Mouse (Mus musculus) lung, embryonic 14.5 days (tissue): ENCODE results near the gene Fmo1. TPM values are rescaled to one million over a fixed set of nuclear protein-coding genes. Genes with fewer than 3 reads are reported as not detected.
A peak's percentile ranks its signal among the peaks of the same experiment; 100 is the strongest.

Experiments used
- ATAC-seq: fragments of 200-750 bp; cut with Nextera tagmentation; 2 replicates; pipeline ENCODE4 v1.8.0; 2017; ENCODE audit warnings: mild to moderate bottlenecking, moderate TSS enrichment, moderate library complexity; ENCODE audit not compliant: insufficient read depth
- DNase-seq: peaks from one replicate; pipeline ENCODE4 v3.0.0-alpha.2; 2015
- H3K27ac ChIP-seq: fragments of 300-500 bp; sonication (generic); 2 replicates; pipeline ENCODE4 v1.5.1; 2014; ENCODE audit warnings: low read depth, mild to moderate bottlenecking, moderate library complexity
- H3K27me3 ChIP-seq: fragments of 300-500 bp; sonication (generic); 2 replicates; pipeline ENCODE4 v1.6.1; 2014; ENCODE audit warnings: low read length, control low read depth; ENCODE audit not compliant: insufficient read depth
- H3K36me3 ChIP-seq: fragments of 300-500 bp; sonication (generic); 2 replicates; pipeline ENCODE4 v1.6.1; 2014; ENCODE audit warnings: control low read depth; ENCODE audit not compliant: insufficient read depth
- H3K4me1 ChIP-seq: fragments of 300-500 bp; sonication (generic); 2 replicates; pipeline ENCODE4 v1.6.1; 2014; ENCODE audit warnings: antibody characterized with exemption, control low read depth; ENCODE audit not compliant: insufficient read depth
- H3K4me2 ChIP-seq: fragments of 300-500 bp; sonication (generic); 2 replicates; pipeline ENCODE4 v1.6.1; 2014; ENCODE audit warnings: mild to moderate bottlenecking
- H3K4me3 ChIP-seq: fragments of 300-500 bp; sonication (generic); 2 replicates; pipeline ENCODE4 v1.5.1; 2014; ENCODE audit warnings: low read depth, low read length
- H3K9ac ChIP-seq: fragments of 300-500 bp; sonication (generic); 2 replicates; pipeline ENCODE4 v1.6.1; 2014
- H3K9me3 ChIP-seq: fragments of 300-500 bp; sonication (generic); 2 replicates; pipeline ENCODE4 v1.6.1; 2016; ENCODE audit warnings: low read depth, low read length, control low read depth
- CTCF ChIP-seq: IDR thresholded peaks from 2 replicates; pipeline ENCODE4 v1.5.1; 2016; ENCODE audit warnings: antibody characterized with exemption, low read depth
- WGBS: fragments of 180-500 bp; shearing (Covaris S2); extraction: QIAGEN DNeasy Blood & Tissue Kit; methylation state at CpG from one replicate; pipeline ENCODE4 v1.1.7; 2014; 5-methylcytosine and 5-hydroxymethylcytosine counted together
- polyA plus RNA-seq: library from polyadenylated mRNA; unstranded; fragments of >200 nt; fragmentation: Nextera tagmentation; extraction: Ambion mirVana; gene quantifications from 2 replicates; pipeline ENCODE4 v1.2.1, GENCODE M21; 2014

The Fmo1 gene
- polyA plus RNA-seq, 1 experiment from 2014 or later: 3.4 TPM

DNA sequence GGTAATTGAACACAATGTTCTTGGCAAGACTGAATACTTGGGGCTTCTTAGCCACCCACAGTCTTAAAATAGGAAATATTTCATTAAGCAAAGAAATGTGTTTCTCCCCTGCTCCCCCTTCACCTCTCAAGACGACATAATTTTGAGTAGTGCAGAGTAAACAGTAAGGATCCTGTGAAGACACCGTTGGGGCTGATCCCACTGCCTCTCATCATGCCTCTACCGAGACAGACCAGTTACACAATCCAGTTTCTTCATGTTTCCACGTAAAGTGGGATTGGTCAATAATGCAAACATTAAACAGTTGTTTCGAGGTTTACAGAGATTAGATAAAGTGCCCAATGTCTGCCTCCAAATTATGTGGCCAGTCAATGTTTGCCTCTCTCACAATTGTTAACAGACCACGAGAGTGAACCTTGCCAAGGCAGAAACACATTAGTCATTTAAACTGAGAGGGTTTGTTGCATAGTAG lies 25.6 kb upstream of the Fmo1 start:
- DNase-seq: peak; percentile 69
- 20% methylated on average over 6 of the region's 6 CpGs for WGBS

DNA sequence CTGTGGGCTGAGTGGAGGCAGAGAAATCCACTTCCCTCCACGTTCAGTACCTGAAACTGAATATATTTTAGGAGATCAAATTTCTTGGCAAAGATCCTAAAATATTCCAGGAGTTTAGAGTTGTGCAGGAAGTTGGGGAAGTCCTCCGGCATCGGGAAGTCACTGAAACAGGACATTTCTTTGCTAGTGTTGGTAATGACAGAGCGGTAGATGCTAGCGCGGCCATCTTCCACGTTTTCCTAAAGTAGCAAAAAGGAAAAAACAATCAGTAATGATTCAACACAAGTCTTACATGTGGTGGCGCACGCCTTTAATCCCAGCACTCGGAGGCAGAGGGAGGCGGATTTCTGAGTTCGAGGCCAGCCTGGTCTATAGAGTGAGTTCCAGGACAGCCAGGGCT lies 22.2 kb upstream of the Fmo1 start:
- H3K4me1 ChIP-seq: peaks cover 7% of the 10 kb centered on the region; the same call in 1 of the 2 replicates
- H3K27me3 ChIP-seq: no peaks in the 10 kb centered on the region
- no peak for TF ChIP-seq CTCF
- DNase-seq (no peak), ATAC-seq (no peak)
- H3K27ac ChIP-seq: peak overlapping the region; percentile 30; the same call in 1 of the 2 replicates
- H3K4me2 ChIP-seq: no peak overlapping the region
- H3K36me3 ChIP-seq: no peaks in the 10 kb centered on the region
- no peak overlapping the region for H3K9ac ChIP-seq
- no peak overlapping the region for H3K4me3 ChIP-seq
- WGBS: 77% methylated on average over 12 of the region's 12 CpGs
- no peaks in the 10 kb centered on the region for H3K9me3 ChIP-seq

More for the DNA sequence above, 25.6 kb upstream of the Fmo1 start:
- Histone ChIP-seq H3K4me3 (no peak overlapping the region), H3K4me2 (no peak overlapping the region), H3K9me3 (no peaks in the 10 kb centered on the region), H3K27me3 (no peaks in the 10 kb centered on the region), H3K36me3 (no peaks in the 10 kb centered on the region), H3K4me1 (peaks cover 7% of the 10 kb centered on the region; the same call in 1 of the 2 replicates), H3K9ac (no peak overlapping the region), H3K27ac (peak overlapping the region; percentile 54; the same call in 1 of the 2 replicates)
- peak; percentile 65 for ATAC-seq
- TF ChIP-seq CTCF: no peak

DNA sequence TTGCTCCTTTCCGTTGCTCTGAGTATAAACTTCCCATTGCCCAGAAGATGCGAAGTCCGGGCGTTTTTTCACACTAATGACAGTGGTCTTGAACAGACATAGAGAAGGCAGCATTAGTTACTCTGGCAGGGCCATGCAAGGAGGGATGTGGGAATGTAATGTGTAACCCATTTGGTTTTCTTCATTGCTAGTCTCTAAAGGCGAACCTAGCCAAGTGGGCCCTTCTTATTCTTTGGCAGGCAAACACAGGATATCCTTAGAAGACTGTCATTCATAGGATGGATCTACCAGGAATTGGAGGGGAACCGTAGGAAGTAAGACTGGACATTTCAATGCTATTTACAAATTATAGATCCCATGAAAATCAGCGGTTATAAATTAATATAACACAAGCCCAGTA lies 21.2 kb upstream of the Fmo1 start:
- no peaks in the 10 kb centered on the region for H3K36me3 ChIP-seq
- H3K4me1 ChIP-seq: peaks cover 7% of the 10 kb centered on the region; the same call in 1 of the 2 replicates
- no peak overlapping the region for H3K4me3 ChIP-seq
- no peak overlapping the region for H3K9ac ChIP-seq
- no peak for DNase-seq
- ATAC-seq: no peak
- H3K27ac ChIP-seq: no peak overlapping the region
- TF ChIP-seq CTCF: no peak
- no peak overlapping the region for H3K4me2 ChIP-seq
- H3K9me3 ChIP-seq: no peaks in the 10 kb centered on the region
- no peaks in the 10 kb centered on the region for H3K27me3 ChIP-seq
- WGBS: 85% methylated on average over 7 of the region's 7 CpGs

DNA sequence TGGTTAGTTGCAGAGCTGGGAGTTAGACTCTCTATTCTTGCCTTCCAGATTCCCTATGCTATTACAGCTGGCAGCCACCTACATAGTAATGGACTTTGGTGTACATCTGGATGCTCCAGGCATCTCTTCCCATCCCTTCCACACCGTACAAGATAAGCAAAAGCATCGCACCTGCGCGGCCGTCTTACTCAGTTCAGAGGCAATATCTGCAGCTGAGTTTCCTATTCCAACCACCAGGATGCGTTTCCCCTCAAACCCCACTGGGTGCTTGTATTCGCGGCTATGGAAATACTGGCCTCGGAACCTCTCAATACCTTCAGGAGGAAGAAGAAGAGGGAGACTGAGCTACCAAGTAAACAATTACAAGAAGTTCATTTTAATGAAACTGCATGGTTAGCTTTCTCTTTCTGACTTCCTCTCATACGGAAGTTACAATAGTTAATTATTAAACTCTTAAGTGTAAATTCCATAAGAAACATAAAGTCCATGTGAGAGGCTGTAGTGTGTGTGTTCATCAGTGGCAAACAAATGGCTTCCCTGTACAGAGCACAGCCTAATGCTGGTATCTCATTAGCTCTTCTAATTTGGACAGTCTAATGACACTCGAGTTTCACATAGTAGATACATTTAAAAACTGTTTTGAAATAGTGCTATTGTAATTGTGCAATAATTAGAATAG lies 19.9 kb upstream of the Fmo1 start:
- H3K27ac ChIP-seq: no peak overlapping the region
- no peak for TF ChIP-seq CTCF
- no peaks in the 10 kb centered on the region for H3K27me3 ChIP-seq
- no peaks in the 10 kb centered on the region for H3K9me3 ChIP-seq
- H3K4me3 ChIP-seq: no peak overlapping the region
- no peak overlapping the region for H3K4me2 ChIP-seq
- 78% methylated on average over 11 of the region's 11 CpGs for WGBS
- no peaks in the 10 kb centered on the region for H3K4me1 ChIP-seq
- ATAC-seq: no peak
- H3K9ac ChIP-seq: no peak overlapping the region
- no peaks in the 10 kb centered on the region for H3K36me3 ChIP-seq
- no peak for DNase-seq

DNA sequence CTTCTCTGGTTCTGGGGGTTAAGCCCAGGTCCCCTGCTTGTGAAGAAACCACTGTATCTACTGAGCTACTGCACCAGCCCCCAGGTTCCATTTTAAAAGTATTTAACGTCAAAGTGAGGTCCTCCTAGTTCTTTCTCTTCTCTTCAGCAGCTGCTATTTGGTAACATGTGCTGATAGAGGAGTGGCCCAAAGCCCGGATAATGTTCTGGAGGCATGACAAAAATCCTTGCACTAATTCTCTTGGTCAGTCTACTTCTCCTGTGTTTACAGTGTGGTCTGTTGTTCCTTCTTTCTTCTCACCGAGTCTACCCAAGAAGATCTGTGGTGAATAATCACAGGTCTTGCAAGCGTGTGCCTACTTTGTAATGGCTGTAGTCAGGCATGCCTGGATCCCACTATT lies 16.3 kb upstream of the Fmo1 start:
- TF ChIP-seq CTCF: no peak
- H3K4me1 ChIP-seq: no peaks in the 10 kb centered on the region
- H3K36me3 ChIP-seq: no peaks in the 10 kb centered on the region
- no peak overlapping the region for H3K4me2 ChIP-seq
- WGBS: 63% methylated on average over 4 of the region's 4 CpGs
- no peak overlapping the region for H3K27ac ChIP-seq
- no peak overlapping the region for H3K4me3 ChIP-seq
- DNase-seq (no peak), ATAC-seq (no peak)
- no peaks in the 10 kb centered on the region for H3K9me3 ChIP-seq
- H3K27me3 ChIP-seq: no peaks in the 10 kb centered on the region
- no peak overlapping the region for H3K9ac ChIP-seq

DNA sequence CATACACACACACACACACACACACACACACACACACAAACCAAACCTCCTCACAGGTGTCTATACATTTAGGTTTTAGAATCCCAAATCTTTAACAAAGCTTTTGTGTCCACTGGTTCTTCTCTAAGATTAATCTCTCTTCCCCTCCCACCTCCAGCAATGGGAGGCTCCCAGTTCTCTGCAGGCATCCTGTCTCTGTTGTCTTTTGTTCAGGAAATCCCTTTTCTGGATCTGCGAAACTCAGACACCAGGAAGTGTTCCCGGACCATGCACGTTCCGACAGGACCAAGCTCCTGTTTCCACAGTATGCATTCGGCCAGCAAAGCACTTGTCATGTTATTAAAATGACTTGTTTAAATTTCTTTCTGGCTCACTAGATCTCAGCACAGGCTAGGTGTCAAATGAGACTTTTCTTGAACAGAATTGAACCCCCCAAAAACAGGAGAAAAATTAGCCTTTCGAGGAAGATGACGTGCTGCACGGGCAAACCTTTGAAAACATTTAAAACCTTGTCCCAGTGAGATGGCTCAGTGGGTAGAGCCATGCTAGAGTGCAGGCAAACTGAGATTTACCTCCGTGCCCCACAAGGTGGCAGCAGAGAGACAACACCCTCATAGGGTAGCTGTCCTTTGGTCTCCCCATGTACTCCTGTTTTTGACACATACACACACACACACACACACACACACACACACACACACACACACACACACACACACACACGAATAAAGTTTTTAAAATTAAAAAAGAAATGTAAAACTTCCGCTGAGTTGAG lies 13.4 kb upstream of the Fmo1 start:
- peak; percentile 69 for TF ChIP-seq CTCF
- Histone ChIP-seq H3K27me3 (no peaks in the 10 kb centered on the region), H3K4me3 (no peak overlapping the region), H3K4me2 (no peak overlapping the region), H3K4me1 (no peaks in the 10 kb centered on the region), H3K9ac (no peak overlapping the region), H3K27ac (no peak overlapping the region), H3K36me3 (no peaks in the 10 kb centered on the region), H3K9me3 (no peaks in the 10 kb centered on the region)
- DNase-seq (peak; percentile 68), ATAC-seq (no peak)
- 57% methylated on average over 11 of the region's 11 CpGs for whole genome bisulfite sequencing

DNA sequence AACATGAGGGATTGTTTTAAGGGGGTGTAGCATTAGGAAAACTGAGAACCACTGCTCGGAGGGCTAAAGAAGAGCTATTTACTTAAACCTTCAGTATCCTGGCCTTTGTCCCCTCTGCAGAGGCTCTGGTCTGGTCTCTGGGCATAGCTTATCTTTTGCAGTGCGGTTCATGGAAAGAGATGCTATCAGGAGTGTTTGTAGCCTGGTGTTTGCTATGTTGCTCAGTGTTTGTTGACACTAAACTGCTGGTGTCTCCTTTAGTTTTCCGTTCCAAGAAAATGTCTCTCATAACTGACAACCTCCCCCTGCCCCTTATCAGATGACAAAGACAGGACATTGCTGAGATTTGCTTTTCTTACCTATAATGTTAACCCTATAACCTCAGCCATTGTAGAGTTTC lies 8.7 kb upstream of the Fmo1 start:
- Histone ChIP-seq H3K36me3 (no peaks in the 10 kb centered on the region), H3K9me3 (no peaks in the 10 kb centered on the region), H3K27me3 (no peaks in the 10 kb centered on the region), H3K4me2 (no peak overlapping the region), H3K27ac (no peak overlapping the region), H3K4me1 (peaks cover 7% of the 10 kb centered on the region; the same call in 1 of the 2 replicates), H3K9ac (no peak overlapping the region), H3K4me3 (no peak overlapping the region)
- 38% methylated on average over 3 of the region's 3 CpGs for WGBS
- DNase-seq (no peak), ATAC-seq (no peak)
- no peak for TF ChIP-seq CTCF
